Mouse (Mus musculus): Measurements from ENCODE around the gene H2al1h.
"Not testable (repeated sequence)": the region's sequence is repeated elsewhere in the genome, so short reads cannot be mapped to it uniquely, and the experiment has no call there.

DNA sequence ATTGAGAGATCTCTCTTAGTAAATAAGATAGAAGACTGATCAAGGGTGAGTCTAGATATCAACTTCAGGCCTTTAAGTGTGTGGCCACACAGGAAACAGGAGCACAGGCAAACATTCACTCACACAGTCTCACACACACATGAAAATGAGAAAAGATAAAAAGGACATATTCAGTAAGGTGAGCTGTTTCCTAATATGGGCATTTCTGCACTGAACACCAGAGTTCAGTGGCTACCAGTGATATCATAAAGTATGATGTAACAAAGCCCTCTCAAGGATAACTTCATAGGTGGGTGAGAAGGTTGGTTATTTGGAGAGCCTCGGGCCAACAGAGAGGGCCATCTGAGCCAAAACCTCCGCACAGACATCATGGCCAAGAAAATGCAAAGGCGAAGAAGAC, 3.3 kb upstream of the H2al1h start, which contains the start of gene H2al1g:
- TF ChIP-seq CTCF (IDR thresholded peaks at IDR 0.05; ENCODE audit: borderline replicate concordance, insufficient read depth, low read depth, low read length); POLR2A (IDR thresholded peaks at IDR 0.05; ENCODE audit: borderline replicate concordance, insufficient read depth, low read length): not testable (repeated sequence)
